Mouse (Mus musculus): ENCODE data around the gene Aldh16a1. TPM values are rescaled to one million over a fixed set of nuclear protein-coding genes. Genes with fewer than 3 reads are reported as not detected.
"Not testable (repeated sequence)": the region's sequence is repeated elsewhere in the genome, so short reads cannot be mapped to it uniquely, and the experiment has no call there.

The Aldh16a1 gene
- polyA plus RNA-seq, 1 experiment from 2014 or later, result 25.7 TPM

DNA sequence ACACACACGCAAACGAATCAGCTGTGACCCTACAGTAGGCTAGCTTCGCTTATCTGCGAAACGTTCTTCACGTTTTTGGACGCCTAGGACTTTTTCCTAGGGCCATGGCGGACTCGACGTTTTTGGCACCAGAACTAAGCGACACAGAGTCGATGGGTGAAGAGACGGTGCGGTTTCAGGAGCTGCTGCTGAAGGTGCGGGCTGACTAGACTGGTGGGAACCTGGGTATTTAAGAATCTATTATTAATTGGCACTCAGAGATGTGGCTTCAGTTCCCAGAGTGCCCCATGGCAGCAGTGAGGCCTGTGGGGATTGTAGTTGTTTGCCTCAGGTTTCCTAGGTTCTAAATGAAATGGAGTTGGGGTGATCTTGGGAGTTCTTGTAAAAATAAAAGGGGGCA lies 1.8 kb upstream of the Aldh16a1 start:
- H3K9ac ChIP-seq (ENCODE audit: low read length), result no peak overlapping the region
- no peak overlapping the region for H3K4me3 ChIP-seq (ENCODE audit: low read depth, low read length)
- DNase-seq (ENCODE audit: low spot score, missing footprints) (no peak), ATAC-seq (ENCODE audit: low FRiP score) (no peak)
- no peak overlapping the region for H3K27ac ChIP-seq (ENCODE audit: low read depth, low read length)
- no peaks in the 10 kb centered on the region for H3K9me3 ChIP-seq (ENCODE audit: control insufficient read depth, low read length)
- peaks cover 8% of the 10 kb centered on the region; the same call in 1 of the 2 replicates for H3K4me1 ChIP-seq (ENCODE audit: control insufficient read depth, insufficient read depth, low read length)
- no peaks in the 10 kb centered on the region; the same call in 1 of the 2 replicates for H3K36me3 ChIP-seq (ENCODE audit: control insufficient read depth, insufficient read depth, low read length)
- H3K4me2 ChIP-seq, result no peak overlapping the region
- WGBS, result 96% methylated on average over 15 of the region's 15 CpGs
- H3K27me3 ChIP-seq (ENCODE audit: control insufficient read depth, insufficient read depth, low read length), result no peaks in the 10 kb centered on the region

DNA sequence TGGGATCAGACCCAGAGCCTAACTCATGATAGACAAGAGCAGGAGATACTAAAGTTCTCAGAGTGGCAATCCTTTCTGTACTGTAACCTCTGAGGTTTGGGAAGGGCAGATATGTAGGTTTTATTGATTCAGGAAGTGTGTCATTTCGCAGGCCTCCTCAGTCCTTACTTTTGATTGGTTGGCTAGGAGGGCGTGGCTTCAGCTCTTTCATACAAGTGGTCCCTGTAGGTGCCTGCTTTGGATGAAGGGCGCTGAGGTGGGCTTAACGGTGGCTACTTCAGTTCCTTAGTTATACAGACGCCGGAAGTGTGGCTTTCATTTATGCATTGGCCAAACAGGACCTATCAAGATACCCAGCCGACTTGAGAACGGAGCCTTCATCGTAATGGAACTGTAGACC lies 1.2 kb upstream of the Aldh16a1 start:
- no peak overlapping the region for H3K27ac ChIP-seq (ENCODE audit: low read depth, low read length)
- ATAC-seq (ENCODE audit: low FRiP score) (no peak), DNase-seq (ENCODE audit: low spot score, missing footprints) (no peak)
- no peak overlapping the region for H3K9ac ChIP-seq (ENCODE audit: low read length)
- WGBS, result 80% methylated on average over 9 of the region's 9 CpGs
- H3K9me3 ChIP-seq (ENCODE audit: control insufficient read depth, low read length), result no peaks in the 10 kb centered on the region
- H3K4me2 ChIP-seq, result no peak overlapping the region
- peaks cover 8% of the 10 kb centered on the region; the same call in 1 of the 2 replicates for H3K4me1 ChIP-seq (ENCODE audit: control insufficient read depth, insufficient read depth, low read length)
- H3K27me3 ChIP-seq (ENCODE audit: control insufficient read depth, insufficient read depth, low read length), result no peaks in the 10 kb centered on the region
- no peak overlapping the region for H3K4me3 ChIP-seq (ENCODE audit: low read depth, low read length)
- H3K36me3 ChIP-seq (ENCODE audit: control insufficient read depth, insufficient read depth, low read length), result no peaks in the 10 kb centered on the region; the same call in 1 of the 2 replicates

DNA sequence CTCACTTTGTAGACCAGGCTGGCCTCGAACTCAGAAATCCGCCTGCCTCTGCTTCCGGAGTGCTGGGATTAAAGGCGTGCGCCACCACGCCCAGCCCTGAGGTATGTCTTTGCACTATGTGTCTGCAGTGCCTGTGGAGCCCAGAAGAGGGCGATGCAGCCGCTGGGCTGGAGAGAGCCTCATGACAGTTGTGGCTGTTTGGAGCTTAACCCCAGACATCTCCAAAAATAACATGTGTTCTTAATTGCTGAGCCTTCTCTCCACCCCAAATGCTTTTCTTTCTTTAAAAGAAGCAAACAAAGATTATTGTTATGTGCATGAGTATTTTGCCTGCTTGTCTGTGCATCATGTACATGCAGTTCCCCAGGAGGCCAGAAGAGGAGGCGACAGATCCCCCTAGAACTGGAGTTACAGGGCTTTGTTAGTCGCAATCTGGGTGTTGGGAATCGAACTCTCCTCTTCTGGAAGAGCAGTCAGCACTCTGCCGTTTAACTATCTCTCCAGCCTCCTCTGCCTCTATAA lies 670 bp upstream of the Aldh16a1 start:
- Histone ChIP-seq H3K4me1 (ENCODE audit: control insufficient read depth, insufficient read depth, low read length) (peaks cover 8% of the 10 kb centered on the region; the same call in 1 of the 2 replicates), H3K4me3 (ENCODE audit: low read depth, low read length) (peak overlapping the region; percentile 56; the same call in 1 of the 2 replicates), H3K9me3 (ENCODE audit: control insufficient read depth, low read length) (no peaks in the 10 kb centered on the region), H3K9ac (ENCODE audit: low read length) (no peak overlapping the region), H3K27me3 (ENCODE audit: control insufficient read depth, insufficient read depth, low read length) (no peaks in the 10 kb centered on the region), H3K27ac (ENCODE audit: low read depth, low read length) (no peak overlapping the region), H3K36me3 (ENCODE audit: control insufficient read depth, insufficient read depth, low read length) (no peaks in the 10 kb centered on the region; the same call in 1 of the 2 replicates), H3K4me2 (peak overlapping the region; percentile 31)
- peak; percentile 87 for DNase-seq (ENCODE audit: low spot score, missing footprints)
- ATAC-seq (ENCODE audit: low FRiP score), result no peak; the same call in 1 of the 2 replicates
- WGBS, result 84% methylated on average over 12 of the region's 12 CpGs

DNA sequence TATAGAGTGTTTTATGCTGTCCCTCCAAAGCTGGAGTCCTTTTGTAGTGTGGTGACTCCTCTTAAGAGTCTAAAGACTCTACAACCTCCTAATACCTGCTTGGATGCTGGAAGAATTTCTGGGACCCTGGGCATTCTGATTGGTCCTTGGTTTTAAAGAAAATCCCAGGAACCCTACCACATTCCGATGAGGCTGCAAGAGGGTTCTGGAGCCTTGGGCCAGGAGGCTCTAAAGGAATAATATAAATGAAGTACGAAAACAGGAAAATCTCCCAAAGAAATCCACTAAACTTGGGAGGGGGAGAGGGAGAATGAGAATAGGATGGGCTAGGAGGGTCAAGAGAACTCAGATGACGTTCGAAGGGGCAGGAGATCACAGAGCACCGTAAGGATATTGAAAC lies 798 bp downstream of the Aldh16a1 start:
- Histone ChIP-seq H3K9ac (ENCODE audit: low read length) (peak overlapping the region; percentile 77), H3K4me3 (ENCODE audit: low read depth, low read length) (peak overlapping the region; percentile 56), H3K9me3 (ENCODE audit: control insufficient read depth, low read length) (no peaks in the 10 kb centered on the region), H3K4me1 (ENCODE audit: control insufficient read depth, insufficient read depth, low read length) (peaks cover 11% of the 10 kb centered on the region), H3K27ac (ENCODE audit: low read depth, low read length) (peak overlapping the region; percentile 84), H3K27me3 (ENCODE audit: control insufficient read depth, insufficient read depth, low read length) (no peaks in the 10 kb centered on the region), H3K36me3 (ENCODE audit: control insufficient read depth, insufficient read depth, low read length) (no peaks in the 10 kb centered on the region), H3K4me2 (peak overlapping the region; percentile 73)
- DNase-seq (ENCODE audit: low spot score, missing footprints) (no peak), ATAC-seq (ENCODE audit: low FRiP score) (no peak)
- 2% methylated on average over 5 of the region's 5 CpGs for WGBS

DNA sequence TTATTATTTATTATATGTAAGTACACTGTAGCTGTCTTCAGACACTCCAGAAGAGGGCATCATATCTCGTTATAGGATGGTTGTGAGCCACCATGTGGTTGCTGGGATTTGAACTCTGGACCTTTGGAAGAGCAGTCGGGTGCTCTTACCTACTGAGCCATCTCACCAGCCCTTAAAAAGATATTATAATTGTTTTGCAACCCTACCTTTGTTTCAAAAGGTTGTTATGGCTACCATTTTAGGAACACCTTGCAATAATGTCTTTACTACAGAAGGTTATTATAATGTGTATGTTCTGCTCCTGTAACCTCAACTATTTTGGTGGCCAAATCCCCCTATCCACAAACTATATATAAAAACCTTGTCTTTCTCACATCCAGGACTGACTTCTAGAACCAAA lies 1.3 kb downstream of the Aldh16a1 start:
- H3K4me3 ChIP-seq (ENCODE audit: low read depth, low read length), result peak overlapping the region; percentile 56; the same call in 1 of the 2 replicates
- ATAC-seq (ENCODE audit: low FRiP score); H3K9ac ChIP-seq (ENCODE audit: low read length); DNase-seq (ENCODE audit: low spot score, missing footprints); H3K36me3 ChIP-seq (ENCODE audit: control insufficient read depth, insufficient read depth, low read length); H3K27ac ChIP-seq (ENCODE audit: low read depth, low read length); H3K9me3 ChIP-seq (ENCODE audit: control insufficient read depth, low read length); H3K27me3 ChIP-seq (ENCODE audit: control insufficient read depth, insufficient read depth, low read length): not testable (repeated sequence)
- peak overlapping the region; percentile 73; the same call in 1 of the 2 replicates for H3K4me2 ChIP-seq
- 91% methylated on average over 2 of the region's 2 CpGs for WGBS
- H3K4me1 ChIP-seq (ENCODE audit: control insufficient read depth, insufficient read depth, low read length), result peaks cover 11% of the 10 kb centered on the region

DNA sequence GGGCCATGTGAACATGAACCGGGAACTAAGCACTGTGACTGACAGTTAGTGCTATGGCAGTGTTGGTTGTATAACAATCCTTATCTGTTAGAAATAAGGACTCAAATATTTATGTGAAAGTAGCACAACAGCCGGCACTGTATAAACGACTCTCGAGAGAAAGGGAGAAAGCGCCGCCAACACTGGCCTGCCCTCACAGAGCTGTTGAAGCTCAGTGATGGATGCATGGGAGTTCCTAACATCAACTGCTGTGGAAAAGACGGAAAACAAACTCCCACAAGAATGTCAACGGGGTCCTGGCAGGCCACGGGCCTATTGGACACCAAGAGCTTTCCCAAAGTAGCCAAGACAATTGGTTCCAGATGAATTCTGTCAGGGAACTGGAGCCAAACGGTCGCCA lies 3.1 kb downstream of the Aldh16a1 start:
- no peak for DNase-seq (ENCODE audit: low spot score, missing footprints)

DNA sequence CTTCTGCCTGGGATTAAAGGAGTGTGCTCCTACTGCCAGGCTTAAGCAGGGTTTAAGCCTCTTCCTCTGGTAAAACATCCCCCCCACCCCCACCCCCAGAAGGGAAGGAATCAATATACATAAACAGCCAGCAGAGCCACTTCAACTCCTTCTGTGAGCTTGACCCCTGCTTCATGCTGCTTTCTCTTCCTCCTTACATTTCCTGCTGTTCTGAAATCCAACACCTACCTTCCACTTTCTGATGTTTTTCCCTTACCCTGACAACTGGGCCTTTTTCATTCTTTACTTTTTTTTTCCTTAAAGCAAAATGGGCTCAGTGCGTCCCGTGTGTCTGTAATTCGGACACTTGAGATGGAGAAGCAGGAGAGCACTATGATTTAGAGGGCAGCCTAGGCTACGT lies 4.1 kb downstream of the Aldh16a1 start:
- DNase-seq (ENCODE audit: low spot score, missing footprints) (no peak), ATAC-seq (ENCODE audit: low FRiP score) (no peak)
- no peak overlapping the region for H3K27ac ChIP-seq (ENCODE audit: low read depth, low read length)
- no peak overlapping the region for H3K9ac ChIP-seq (ENCODE audit: low read length)
- peaks cover 11% of the 10 kb centered on the region for H3K4me1 ChIP-seq (ENCODE audit: control insufficient read depth, insufficient read depth, low read length)
- WGBS, result 58% methylated on average over 4 of the region's 4 CpGs
- H3K27me3 ChIP-seq (ENCODE audit: control insufficient read depth, insufficient read depth, low read length), result no peaks in the 10 kb centered on the region
- H3K36me3 ChIP-seq (ENCODE audit: control insufficient read depth, insufficient read depth, low read length), result no peaks in the 10 kb centered on the region
- H3K9me3 ChIP-seq (ENCODE audit: control insufficient read depth, low read length), result no peaks in the 10 kb centered on the region
- no peak overlapping the region for H3K4me3 ChIP-seq (ENCODE audit: low read depth, low read length)
- no peak overlapping the region for H3K4me2 ChIP-seq

More for the DNA sequence above, 3.1 kb downstream of the Aldh16a1 start:
- no peaks in the 10 kb centered on the region for H3K36me3 ChIP-seq (ENCODE audit: control insufficient read depth, insufficient read depth, low read length)
- H3K4me2 ChIP-seq, result no peak overlapping the region
- no peak for ATAC-seq (ENCODE audit: low FRiP score)
- H3K27me3 ChIP-seq (ENCODE audit: control insufficient read depth, insufficient read depth, low read length), result no peaks in the 10 kb centered on the region
- H3K9me3 ChIP-seq (ENCODE audit: control insufficient read depth, low read length), result no peaks in the 10 kb centered on the region
- H3K4me3 ChIP-seq (ENCODE audit: low read depth, low read length), result no peak overlapping the region
- 82% methylated on average over 11 of the region's 11 CpGs for WGBS
- peaks cover 11% of the 10 kb centered on the region for H3K4me1 ChIP-seq (ENCODE audit: control insufficient read depth, insufficient read depth, low read length)
- H3K27ac ChIP-seq (ENCODE audit: low read depth, low read length), result no peak overlapping the region
- no peak overlapping the region for H3K9ac ChIP-seq (ENCODE audit: low read length)

DNA sequence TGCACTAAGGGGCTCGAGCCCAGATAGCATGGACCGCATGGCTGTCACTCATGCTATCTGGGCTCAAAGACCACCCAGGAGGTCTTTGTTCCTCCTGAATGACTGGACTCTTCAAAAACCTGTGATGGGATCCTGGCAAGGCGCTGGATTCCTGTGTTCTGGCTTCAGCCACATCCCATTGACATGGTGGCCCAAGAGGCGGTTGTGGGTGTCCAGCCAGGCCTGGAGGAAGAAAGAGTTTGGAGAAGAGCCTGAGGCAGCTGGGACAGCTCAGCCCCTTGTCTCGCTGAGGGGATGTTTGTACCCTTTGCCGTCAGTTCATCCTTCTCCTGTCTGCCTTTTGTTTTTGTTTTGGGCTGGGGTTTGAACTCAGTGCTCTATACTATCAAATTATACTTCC lies 4.8 kb downstream of the Aldh16a1 start:
- no peak for DNase-seq (ENCODE audit: low spot score, missing footprints)
- WGBS, result 26% methylated on average over 6 of the region's 6 CpGs
- H3K9ac ChIP-seq (ENCODE audit: low read length), result no peak overlapping the region

DNA sequence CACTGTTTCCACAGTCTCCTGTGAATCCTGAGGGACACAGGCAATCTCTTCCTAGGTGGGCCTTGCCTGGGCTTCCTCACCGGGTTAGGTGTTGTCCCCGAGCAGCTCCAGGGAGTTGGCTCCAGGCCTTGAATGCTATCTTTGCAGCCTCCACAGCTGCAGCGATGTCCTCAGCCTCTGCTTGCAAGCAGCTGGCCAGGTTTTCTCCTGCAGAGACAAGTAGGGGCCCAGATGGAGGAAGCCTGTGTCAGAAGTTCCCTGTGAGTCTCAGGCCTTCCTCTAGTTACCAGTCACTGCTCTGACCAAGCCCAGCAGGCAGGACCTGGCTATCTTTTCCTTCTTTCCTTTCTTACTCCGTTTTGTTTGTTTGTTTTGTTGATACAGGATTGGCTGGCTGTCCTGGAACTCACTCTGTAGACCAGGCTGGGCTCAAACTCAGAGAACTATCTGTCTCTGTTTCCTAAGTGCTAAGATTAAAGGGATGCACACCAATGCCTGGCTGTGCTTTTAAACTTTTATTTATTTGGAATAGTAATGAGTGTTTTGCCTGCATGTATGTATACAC lies 5.8 kb downstream of the Aldh16a1 start:
- 69% methylated on average over 4 of the region's 4 CpGs for WGBS
- Histone ChIP-seq H3K27ac (ENCODE audit: low read depth, low read length) (no peak overlapping the region), H3K9ac (ENCODE audit: low read length) (no peak overlapping the region), H3K4me3 (ENCODE audit: low read depth, low read length) (no peak overlapping the region), H3K27me3 (ENCODE audit: control insufficient read depth, insufficient read depth, low read length) (no peaks in the 10 kb centered on the region), H3K36me3 (ENCODE audit: control insufficient read depth, insufficient read depth, low read length) (no peaks in the 10 kb centered on the region; the same call in 1 of the 2 replicates), H3K4me2 (no peak overlapping the region), H3K9me3 (ENCODE audit: control insufficient read depth, low read length) (no peaks in the 10 kb centered on the region), H3K4me1 (ENCODE audit: control insufficient read depth, insufficient read depth, low read length) (peaks cover 8% of the 10 kb centered on the region)
- no peak for ATAC-seq (ENCODE audit: low FRiP score)
- no peak for DNase-seq (ENCODE audit: low spot score, missing footprints)

More for the DNA sequence above, 4.8 kb downstream of the Aldh16a1 start:
- no peaks in the 10 kb centered on the region for H3K9me3 ChIP-seq (ENCODE audit: control insufficient read depth, low read length)
- no peak for ATAC-seq (ENCODE audit: low FRiP score)
- peaks cover 9% of the 10 kb centered on the region for H3K4me1 ChIP-seq (ENCODE audit: control insufficient read depth, insufficient read depth, low read length)
- no peaks in the 10 kb centered on the region for H3K27me3 ChIP-seq (ENCODE audit: control insufficient read depth, insufficient read depth, low read length)
- no peak overlapping the region for H3K4me3 ChIP-seq (ENCODE audit: low read depth, low read length)
- H3K36me3 ChIP-seq (ENCODE audit: control insufficient read depth, insufficient read depth, low read length), result no peaks in the 10 kb centered on the region; the same call in 1 of the 2 replicates
- H3K4me2 ChIP-seq, result no peak overlapping the region
- no peak overlapping the region for H3K27ac ChIP-seq (ENCODE audit: low read depth, low read length)
